Mouse (Mus musculus) adrenal gland (tissue): ENCODE results near the gene Emc7.

ENCODE experiments used
- intact Hi-C: fragments of 180-260 bp; cut with DNase I; formaldehyde crosslinking; loops from one replicate; pipeline ENCODE4 v1.15.1; 2025

Emc7 gene

GRCm38 (mm10) chr2:112513036-112513435 is 58.2 kb downstream of the Emc7 start:
- intact Hi-C loops: no loop called here

GRCm38 (mm10) chr2:112516728-112517127 is 61.9 kb downstream of the Emc7 start:
- intact Hi-C loops: no loop called here

GRCm38 (mm10) chr2:112517218-112517617 is 62.4 kb downstream of the Emc7 start:
- intact Hi-C loops: no loop called here

GRCm38 (mm10) chr2:112518541-112518940 is 63.7 kb downstream of the Emc7 start:
- intact Hi-C loops: no loop called here

GRCm38 (mm10) chr2:112520526-112521482 is 66.0 kb downstream of the Emc7 start:
- intact Hi-C loops: no loop called here
